Mouse (Mus musculus): ENCODE results near the gene Atp5h. TPM values are rescaled to one million over a fixed set of nuclear protein-coding genes. Genes with fewer than 3 reads are reported as not detected.
"Not testable (repeated sequence)": the region's sequence is repeated elsewhere in the genome, so short reads cannot be mapped to it uniquely, and the experiment has no call there.

The Atp5h gene
- polyA plus RNA-seq, 1 experiment, result 722 TPM

DNA sequence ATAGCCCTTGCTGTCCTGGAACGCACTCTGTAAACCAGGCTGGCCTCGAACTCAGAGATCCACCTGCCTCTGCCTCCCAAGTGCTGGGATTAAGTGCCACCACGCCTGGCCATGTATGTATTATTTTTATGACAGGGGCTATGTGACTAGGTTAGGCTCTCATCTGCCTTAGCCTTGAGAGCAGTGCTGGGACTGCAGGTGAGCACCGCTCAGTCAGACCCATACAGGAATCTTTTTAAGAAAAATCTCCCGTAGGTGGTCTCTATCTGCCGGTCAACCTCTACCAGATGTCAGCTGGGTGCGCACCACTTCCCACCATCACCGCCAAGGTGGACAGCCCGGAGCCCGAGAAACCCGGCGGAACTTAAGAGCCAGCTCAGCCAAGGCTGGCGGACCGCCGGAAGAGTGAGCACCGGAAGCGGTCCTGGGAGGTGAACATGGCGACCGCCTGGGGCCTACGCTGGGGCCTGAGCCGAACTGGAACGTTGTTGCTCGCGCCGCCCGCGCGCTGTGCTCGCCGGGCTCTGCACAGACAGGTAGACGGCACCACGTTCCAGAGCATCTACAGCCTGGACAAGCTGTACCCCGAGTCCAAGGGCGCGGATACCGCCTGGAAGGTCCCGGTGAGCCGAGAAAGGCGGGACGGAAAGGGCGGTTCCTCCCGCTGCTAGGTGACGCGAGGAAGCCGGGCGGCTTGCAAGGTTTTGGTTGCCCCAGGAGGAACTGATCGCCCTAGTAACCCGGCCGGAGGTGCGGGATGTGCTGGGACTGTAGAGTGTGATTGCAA is 16.2 kb downstream of the Atp5h start, which contains the start of gene Mrpl58:
Gene Mrpl58 (plus strand): TSS at position 415 of the 787 bp plus-strand sequence.
- Histone ChIP-seq H3K4me1 (ENCODE audit: control insufficient read depth, insufficient read depth, low read length) (peaks cover 2% of the 10 kb centered on the region; the same call in 1 of the 2 replicates), H3K4me3 (ENCODE audit: insufficient read depth, low read length) (peak within 1 kb of the TSS; percentile 66), H3K27ac (ENCODE audit: insufficient read depth, low read length) (peak within 1 kb of the TSS; percentile 95)
- TF ChIP-seq CTCF (IDR thresholded peaks at IDR 0.05; ENCODE audit: extremely low read depth, insufficient read depth, low read length) (no peak), POLR2A (IDR thresholded peaks at IDR 0.05; ENCODE audit: extremely low read depth, insufficient read depth, low read length) (peak; percentile 49; the same call in 1 of the 2 replicates)

DNA sequence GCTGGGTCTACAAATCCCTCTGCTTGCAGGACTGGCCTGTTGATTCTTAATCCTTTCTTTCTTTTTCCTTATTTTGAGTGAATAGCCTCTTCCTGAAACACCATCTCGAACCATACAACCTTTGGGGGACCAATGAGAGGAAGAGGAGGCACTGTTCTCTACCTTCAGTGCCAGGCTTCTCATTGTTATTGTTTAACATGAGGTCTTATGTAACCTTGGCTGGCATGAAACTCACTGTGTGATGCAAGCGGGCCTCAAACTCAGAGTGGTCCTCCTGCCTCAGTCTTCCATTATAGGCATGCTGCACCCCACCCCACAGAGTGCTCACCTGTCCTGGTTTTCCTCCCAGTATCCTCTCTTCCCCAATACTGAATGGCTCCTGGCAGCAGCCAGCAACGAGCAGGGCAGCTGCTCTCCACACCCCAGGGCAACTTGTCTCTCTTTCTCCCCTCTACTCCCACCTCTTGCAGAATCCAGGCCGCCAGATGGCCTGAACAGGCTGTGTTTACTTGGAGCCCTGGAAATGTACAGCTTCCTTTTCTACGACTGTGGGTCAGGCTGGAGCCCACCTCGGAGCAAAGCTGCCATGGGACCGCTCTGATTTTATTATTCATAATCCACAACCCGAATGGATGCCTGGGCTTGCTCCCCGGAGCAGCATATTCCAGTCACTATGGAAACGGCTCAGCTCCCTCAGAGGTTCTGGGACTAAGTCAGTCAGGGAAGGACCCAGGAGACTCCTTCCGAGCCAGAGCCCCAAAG is 19.0 kb downstream of the Atp5h start:
- Histone ChIP-seq H3K27ac (ENCODE audit: insufficient read depth, low read length) (peak overlapping the region; percentile 68), H3K4me3 (ENCODE audit: insufficient read depth, low read length) (peak overlapping the region; percentile 23), H3K4me1 (ENCODE audit: control insufficient read depth, insufficient read depth, low read length) (peaks cover 2% of the 10 kb centered on the region; the same call in 1 of the 2 replicates)
- TF ChIP-seq CTCF (IDR thresholded peaks at IDR 0.05; ENCODE audit: extremely low read depth, insufficient read depth, low read length) (no peak), POLR2A (IDR thresholded peaks at IDR 0.05; ENCODE audit: extremely low read depth, insufficient read depth, low read length) (no peak)

DNA sequence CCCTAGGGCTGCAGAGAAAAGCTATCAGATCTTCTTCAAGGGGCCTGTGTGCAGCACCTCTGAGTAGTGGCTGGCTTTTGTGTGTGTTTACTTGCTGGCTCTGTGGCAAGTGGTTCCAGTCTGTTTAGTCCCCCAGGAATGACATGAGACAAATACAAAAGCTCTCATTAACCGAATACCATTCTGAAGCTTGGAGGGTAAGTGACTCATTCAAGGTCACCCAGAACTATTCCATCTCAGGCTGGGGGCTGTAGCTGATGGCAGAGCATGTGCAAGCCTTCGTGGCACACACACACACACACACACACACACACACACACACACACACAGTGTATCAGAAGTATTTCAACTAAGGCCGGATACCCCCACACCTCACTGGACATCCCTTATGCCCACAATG is 19.6 kb downstream of the Atp5h start:
- TF ChIP-seq CTCF (IDR thresholded peaks at IDR 0.05; ENCODE audit: extremely low read depth, insufficient read depth, low read length), result no peak
- TF ChIP-seq POLR2A (IDR thresholded peaks at IDR 0.05; ENCODE audit: extremely low read depth, insufficient read depth, low read length), result no peak
- Histone ChIP-seq H3K4me3 (ENCODE audit: insufficient read depth, low read length) (peak overlapping the region; percentile 23), H3K4me1 (ENCODE audit: control insufficient read depth, insufficient read depth, low read length) (peaks cover under 1% of the 10 kb centered on the region; the same call in 1 of the 2 replicates), H3K27ac (ENCODE audit: insufficient read depth, low read length) (peak overlapping the region; percentile 47; the same call in 1 of the 2 replicates)

DNA sequence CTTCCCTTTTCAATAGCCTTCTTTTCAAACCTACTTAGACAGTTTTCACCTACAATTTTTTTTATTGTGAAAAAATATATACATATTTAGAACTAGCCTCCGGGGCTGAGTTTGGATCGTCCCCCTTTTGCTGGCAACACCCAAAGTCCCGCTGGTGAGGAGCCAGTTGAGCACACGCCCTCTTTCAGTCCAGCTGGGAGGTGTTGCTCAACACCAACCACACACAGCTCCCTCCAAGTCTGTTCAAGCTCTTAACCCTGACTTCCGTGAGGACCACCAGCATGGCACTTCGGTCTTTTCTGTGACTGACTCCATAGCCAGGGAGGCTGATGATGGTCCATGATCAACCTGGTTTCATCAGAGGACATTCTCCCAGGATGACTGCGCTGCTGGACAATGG is 21.7 kb downstream of the Atp5h start:
- TF ChIP-seq POLR2A (IDR thresholded peaks at IDR 0.05; ENCODE audit: extremely low read depth, insufficient read depth, low read length), result no peak
- TF ChIP-seq CTCF (IDR thresholded peaks at IDR 0.05; ENCODE audit: extremely low read depth, insufficient read depth, low read length), result no peak
- H3K4me1 ChIP-seq (ENCODE audit: control insufficient read depth, insufficient read depth, low read length), result no peaks in the 10 kb centered on the region
- no peak overlapping the region for H3K27ac ChIP-seq (ENCODE audit: insufficient read depth, low read length)
- H3K4me3 ChIP-seq (ENCODE audit: insufficient read depth, low read length), result no peak overlapping the region

- TF ChIP-seq POLR2A (IDR thresholded peaks at IDR 0.05; ENCODE audit: extremely low read depth, insufficient read depth, low read length) (no peak), CTCF (IDR thresholded peaks at IDR 0.05; ENCODE audit: extremely low read depth, insufficient read depth, low read length) (no peak)
- Histone ChIP-seq H3K4me1 (ENCODE audit: control insufficient read depth, insufficient read depth, low read length) (no peaks in the 10 kb centered on the region), H3K27ac (ENCODE audit: insufficient read depth, low read length) (no peak overlapping the region), H3K4me3 (ENCODE audit: insufficient read depth, low read length) (no peak overlapping the region)
Observed at GRCm38 (mm10) chr11:115393721-115394325, 25.9 kb downstream of the Atp5h start.

- Histone ChIP-seq H3K4me1 (ENCODE audit: control insufficient read depth, insufficient read depth, low read length) (no peaks in the 10 kb centered on the region), H3K27ac (ENCODE audit: insufficient read depth, low read length) (no peak overlapping the region), H3K4me3 (ENCODE audit: insufficient read depth, low read length) (no peak overlapping the region)
- TF ChIP-seq CTCF (IDR thresholded peaks at IDR 0.05; ENCODE audit: extremely low read depth, insufficient read depth, low read length) (no peak), POLR2A (IDR thresholded peaks at IDR 0.05; ENCODE audit: extremely low read depth, insufficient read depth, low read length) (no peak)
Observed at GRCm38 (mm10) chr11:115391358-115391757, 28.4 kb downstream of the Atp5h start.

DNA sequence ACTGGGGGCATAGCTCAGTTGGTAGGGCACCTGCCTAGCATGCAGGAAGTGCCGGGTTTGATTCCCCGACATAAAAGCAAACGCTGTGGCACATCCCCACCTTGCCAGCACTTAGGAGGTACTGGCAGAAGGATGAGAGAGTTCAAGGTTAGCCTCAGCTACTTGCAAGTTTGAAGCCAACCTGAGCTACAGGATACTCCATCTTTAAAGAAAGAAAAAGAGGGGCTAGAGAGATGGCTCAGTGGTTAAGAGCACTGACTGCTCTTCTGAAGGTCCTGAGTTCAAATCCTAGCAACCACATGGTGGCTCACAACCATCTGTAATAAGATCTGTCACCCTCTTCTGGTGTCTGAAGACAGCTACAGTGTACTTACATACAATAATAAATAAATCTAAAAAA is 32.9 kb downstream of the Atp5h start:
- not testable (repeated sequence) for H3K27ac ChIP-seq (ENCODE audit: insufficient read depth, low read length); H3K4me1 ChIP-seq (ENCODE audit: control insufficient read depth, insufficient read depth, low read length); H3K4me3 ChIP-seq (ENCODE audit: insufficient read depth, low read length)

DNA sequence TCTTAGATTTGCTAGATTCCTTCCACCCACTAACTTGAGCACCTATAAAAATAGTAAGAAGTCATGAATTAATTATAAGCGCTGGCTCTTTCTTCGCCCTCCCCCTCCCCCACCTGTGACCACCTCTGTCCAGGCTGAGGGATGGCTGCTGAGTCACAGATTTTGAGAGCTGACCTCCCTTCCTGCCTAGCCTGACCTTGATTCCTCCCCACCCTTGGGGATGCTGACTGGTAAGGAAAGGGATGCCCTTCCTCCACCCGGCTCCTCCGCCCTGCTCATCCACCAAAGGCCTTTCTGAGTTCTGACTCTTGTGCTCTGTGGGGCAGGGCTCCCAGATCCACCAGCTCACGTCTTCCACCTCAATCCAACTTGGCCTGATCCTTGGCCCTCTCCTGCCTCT is 35.2 kb downstream of the Atp5h start:
- H3K4me1 ChIP-seq (ENCODE audit: control insufficient read depth, insufficient read depth, low read length), result peaks cover 10% of the 10 kb centered on the region; the same call in 1 of the 2 replicates
- no peak for TF ChIP-seq POLR2A (IDR thresholded peaks at IDR 0.05; ENCODE audit: extremely low read depth, insufficient read depth, low read length)
- TF ChIP-seq CTCF (IDR thresholded peaks at IDR 0.05; ENCODE audit: extremely low read depth, insufficient read depth, low read length), result no peak
- H3K4me3 ChIP-seq (ENCODE audit: insufficient read depth, low read length), result no peak overlapping the region
- H3K27ac ChIP-seq (ENCODE audit: insufficient read depth, low read length), result no peak overlapping the region

DNA sequence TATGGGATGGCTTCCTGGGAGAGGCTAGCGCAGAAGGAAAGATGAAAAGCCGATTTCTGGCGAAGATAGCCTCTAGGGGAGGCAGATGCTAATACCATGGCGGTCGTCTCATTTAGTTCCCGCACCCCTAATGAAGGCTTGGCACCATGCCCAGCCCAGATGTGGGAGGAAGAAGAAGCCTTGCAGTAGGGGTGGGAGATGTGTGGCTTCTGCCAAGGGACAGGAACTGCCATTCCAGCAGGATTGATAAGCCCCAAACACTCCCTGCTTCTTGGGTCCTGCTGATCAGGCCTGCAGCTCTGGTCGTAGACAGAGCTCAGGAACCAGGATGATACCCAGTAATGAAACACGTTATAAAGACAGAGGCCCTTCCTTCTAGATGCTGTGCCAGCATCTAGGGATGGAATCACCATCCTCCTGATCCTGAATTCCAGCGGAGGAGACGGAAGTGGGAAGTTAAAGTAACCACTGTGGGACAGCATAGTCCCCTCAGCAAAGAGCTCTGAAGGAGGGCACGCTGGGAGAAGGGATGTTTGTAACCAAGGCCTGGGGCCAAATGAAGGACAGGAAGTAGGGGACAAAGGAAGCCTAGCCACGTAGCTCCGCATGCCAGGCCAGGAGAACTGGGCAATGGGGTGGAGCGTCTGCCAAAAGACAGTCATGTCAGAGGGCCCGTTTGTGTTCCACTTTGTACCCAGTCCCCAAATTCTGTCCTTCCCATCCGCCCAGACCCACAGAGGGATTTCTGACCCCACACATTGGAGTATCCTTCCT is 35.9 kb downstream of the Atp5h start:
- Histone ChIP-seq H3K4me3 (ENCODE audit: insufficient read depth, low read length) (peak overlapping the region; percentile 81; the same call in 1 of the 2 replicates), H3K27ac (ENCODE audit: insufficient read depth, low read length) (no peak overlapping the region), H3K4me1 (ENCODE audit: control insufficient read depth, insufficient read depth, low read length) (peaks cover 10% of the 10 kb centered on the region; the same call in 1 of the 2 replicates)
- no peak for TF ChIP-seq CTCF (IDR thresholded peaks at IDR 0.05; ENCODE audit: extremely low read depth, insufficient read depth, low read length)
- TF ChIP-seq POLR2A (IDR thresholded peaks at IDR 0.05; ENCODE audit: extremely low read depth, insufficient read depth, low read length), result no peak
